In genomic region chr5:52138134-52138533, GRCm38 (mm10) we compare ENCODE assay signal across 13 mouse cellular contexts. TPM values are rescaled to one million over a fixed set of nuclear protein-coding genes. Genes with fewer than 3 reads are reported as not detected.
DNase-seq lines count a peak whose midpoint lies in the region; ATAC-seq and TF ChIP-seq lines count a peak whose summit lies in the region.
"Had no signal": no experiment of that assay in that cellular context is flagged by ENCODE, and none has a peak within 500 bp of the region (broad histone marks: within the 10 kb centered on the region; RNA-seq: fewer than 3 reads in every experiment).

No protein-coding gene starts in this region.

- no peaks in the 10 kb centered on the region for H3K79me2 ChIP-seq in CH12.LX (replicated peaks; ENCODE audit: control insufficient read depth, extremely low read depth, insufficient read depth, poor library complexity, severe bottlenecking)

- TF ChIP-seq EP300 in CH12.LX (IDR thresholded peaks at IDR 0.05; ENCODE audit: low read length) = no peak

- WGBS in forebrain, embryonic 16.5 days = 94% methylated on average over 11 of the region's 11 CpGs

- H3K27me3 ChIP-seq in CH12.LX (replicated peaks) = no peaks in the 10 kb centered on the region
- no peaks in the 10 kb centered on the region for H3K27me3 ChIP-seq in splenic B cell, adult 2 months (ENCODE audit: control insufficient read depth, insufficient read depth, low read length, poor library complexity, severe bottlenecking)
- no peaks in the 10 kb centered on the region for H3K27me3 ChIP-seq in forebrain, embryonic 16.5 days (replicated peaks; ENCODE audit: control insufficient read depth, insufficient read depth, low read length)
- H3K27me3 ChIP-seq: forebrain, embryonic 12.5 days had no signal

- DNase-seq in kidney, adult 9 months = peak; percentile 11
- DNase-seq in kidney, postnatal 10 days = no peak
- DNase-seq in CH12.LX (ENCODE audit: extremely low read depth) (peak; percentile 41), MN1 (ENCODE audit: low spot score) (no peak)
- peak; percentile 53 for DNase-seq in splenic B cell, adult 2 months (ENCODE audit: low read depth, low spot score)
- DNase-seq: cerebellum, postnatal 25 days; gastrocnemius, postnatal 36 days had no signal

- no peak overlapping the region for H3K4me3 ChIP-seq in CH12.LX (replicated peaks in 1 of 3; ENCODE audit: low read depth in 2 of 3, low read length in 2 of 3, poor library complexity in 1 of 3)
- H3K4me3 ChIP-seq in forebrain, embryonic 16.5 days (replicated peaks; ENCODE audit: low read length) = no peak overlapping the region
- H3K4me3 ChIP-seq: forebrain, embryonic 12.5 days had no signal

- TF ChIP-seq CTCF in CH12.LX (conservative IDR thresholded peaks at IDR 0.05 in 1 of 2, IDR thresholded peaks at IDR 0.05 in 1 of 2; ENCODE audit: low read depth in 2 of 2, low read length in 2 of 2) = no peak

- H3K9me3 ChIP-seq in CH12.LX (replicated peaks; ENCODE audit: low read length) = no peaks in the 10 kb centered on the region
- H3K9me3 ChIP-seq in forebrain, embryonic 16.5 days (ENCODE audit: control insufficient read depth, low read length) = no peaks in the 10 kb centered on the region
- H3K9me3 ChIP-seq: forebrain, embryonic 12.5 days had no signal

- H3K27ac ChIP-seq in CH12.LX (ENCODE audit: insufficient read depth, low read depth) = no peak overlapping the region
- no peak overlapping the region for H3K27ac ChIP-seq in forebrain, embryonic 16.5 days (ENCODE audit: low read length)
- H3K27ac ChIP-seq: forebrain, embryonic 12.5 days; macrophage had no signal

- H3K4me2 ChIP-seq in CH12.LX (ENCODE audit: insufficient read depth, low read depth, poor library complexity, severe bottlenecking) = no peak overlapping the region
- no peak overlapping the region for H3K4me2 ChIP-seq in forebrain, embryonic 16.5 days (ENCODE audit: low read length)
- H3K4me2 ChIP-seq: forebrain, embryonic 12.5 days had no signal

- no peak overlapping the region for H3K9ac ChIP-seq in CH12.LX (ENCODE audit: insufficient read depth, low read depth)
- no peak overlapping the region for H3K9ac ChIP-seq in forebrain, embryonic 16.5 days (replicated peaks; ENCODE audit: low read depth, low read length)
- H3K9ac ChIP-seq: forebrain, embryonic 12.5 days had no signal

- dilution Hi-C loops in CH12.LX (cut with MboI; ENCODE audit: extremely low pct_ligation_motif_present, extremely low pct_unique_long_range_greater_than_20kb, low sequenced_read_pairs) = no loop called here

- H3K36me3 ChIP-seq in CH12.LX (replicated peaks in 1 of 2; ENCODE audit: control insufficient read depth in 1 of 2, insufficient read depth in 1 of 2, low read length in 1 of 2) = peaks cover 15 to 65% of the 10 kb centered on the region in 2 experiments
- no peaks in the 10 kb centered on the region for H3K36me3 ChIP-seq in splenic B cell, adult 2 months (ENCODE audit: control insufficient read depth, insufficient read depth, low read length, poor library complexity, severe bottlenecking)
- H3K36me3 ChIP-seq in forebrain, embryonic 16.5 days (ENCODE audit: control insufficient read depth, insufficient read depth) = no peaks in the 10 kb centered on the region

- H3K4me1 ChIP-seq in CH12.LX (ENCODE audit: control insufficient read depth in 1 of 2, insufficient read depth in 2 of 2) = peaks cover 3 to 39% of the 10 kb centered on the region in 2 experiments; a peak in 3 of 4 replicates
- no peaks in the 10 kb centered on the region for H3K4me1 ChIP-seq in forebrain, embryonic 16.5 days (replicated peaks; ENCODE audit: control insufficient read depth, insufficient read depth, low read length)
- H3K4me1 ChIP-seq: forebrain, embryonic 12.5 days had no signal

- no peak for TF ChIP-seq RAD21 in CH12.LX (IDR thresholded peaks at IDR 0.05; ENCODE audit: low read depth, low read length)

- no peak for TF ChIP-seq POLR2A in CH12.LX (IDR thresholded peaks at IDR 0.05; ENCODE audit: low read depth, low read length)

- peak; percentile 45 to 48; a peak in 3 of 4 replicates for ATAC-seq in hematopoietic stem cell, adult 5-6 weeks (replicated peaks in 1 of 2; ENCODE audit: insufficient read depth in 1 of 2, low FRiP score in 2 of 2, low TSS enrichment in 1 of 2, low read depth in 1 of 2, poor library complexity in 2 of 2, severe bottlenecking in 2 of 2)
- no peak for ATAC-seq in activated CD4-positive, CD25-positive, alpha-beta regulatory T cell, adult 4 months
- no peak for ATAC-seq in forebrain, embryonic 16.5 days
- ATAC-seq: CD4-positive, CD25-positive, alpha-beta regulatory T cell, adult 4 months had no signal

- in situ Hi-C loops in CH12.LX (cut with MboI; ENCODE audit: low pct_ligation_motif_present, low pct_unique_long_range_greater_than_20kb, low sequenced_read_pairs) = no loop called here

TF ChIP-seq in CH12.LX, 34 proteins besides CTCF, POLR2A, EP300 and RAD21:
- TF ChIP-seq ZKSCAN1 (IDR thresholded peaks at IDR 0.05; ENCODE audit: borderline replicate concordance, low read depth, low read length) (no peak), TCF12 (IDR thresholded peaks at IDR 0.05; ENCODE audit: low read depth, low read length) (no peak), USF2 (conservative IDR thresholded peaks at IDR 0.05; ENCODE audit: low read depth, low read length) (no peak), HCFC1 (IDR thresholded peaks at IDR 0.05; ENCODE audit: low read depth, low read length) (no peak), SMC3 (IDR thresholded peaks at IDR 0.05; ENCODE audit: low read depth, low read length) (no peak), MAFK (IDR thresholded peaks at IDR 0.05; ENCODE audit: insufficient replicate concordance, low read length) (no peak), TBP (conservative IDR thresholded peaks at IDR 0.05; ENCODE audit: low read depth, low read length) (no peak), ZMIZ1 (IDR thresholded peaks at IDR 0.05; ENCODE audit: low read depth, low read length) (no peak), MEF2A (IDR thresholded peaks at IDR 0.05; ENCODE audit: borderline replicate concordance, low read depth, low read length) (no peak), MAZ (IDR thresholded peaks at IDR 0.05; ENCODE audit: low read depth, low read length) (no peak), GABPA (IDR thresholded peaks at IDR 0.05; ENCODE audit: insufficient replicate concordance, low read depth, low read length) (no peak), USF1 (IDR thresholded peaks at IDR 0.05; ENCODE audit: low read depth, low read length) (no peak), ZC3H11A (IDR thresholded peaks at IDR 0.05; ENCODE audit: low read depth, low read length) (no peak), JUND (conservative IDR thresholded peaks at IDR 0.05; ENCODE audit: low read depth, low read length) (no peak), MAX (IDR thresholded peaks at IDR 0.05; ENCODE audit: low read length) (no peak), CHD2 (IDR thresholded peaks at IDR 0.05; ENCODE audit: low read length) (no peak), CHD1 (IDR thresholded peaks at IDR 0.05; ENCODE audit: low read depth, low read length) (no peak), NRF1 (IDR thresholded peaks at IDR 0.05; ENCODE audit: low read depth, low read length) (no peak)

RNA-seq across cellular contexts. Expression of gene Dhx15, which starts 52.2 kb away (rescaled TPM):
- total RNA-seq in CH12.LX (2012; rRNA removed) = 101 and 136 TPM in 2 replicates
- 355 and 441 TPM in 2 replicates for total RNA-seq in CH12.LX (2014; rRNA removed)
- 259 and 287 TPM in 2 replicates for polyA plus RNA-seq in CH12.LX (2012; ENCODE audit: insufficient read length, low read depth)
- 389 and 402 TPM in 2 replicates for total RNA-seq in hematopoietic stem cell, adult 5-6 weeks (2017)
- polyA plus RNA-seq in activated CD4-positive, CD25-positive, alpha-beta regulatory T cell, adult 4 months (2017; shearing (Covaris generic)) = 100 to 1,000 TPM in 1 of 2 experiments, 10 to 100 TPM in 1; 87.2 to 103 TPM
- polyA plus RNA-seq in forebrain, embryonic 16.5 days (2015; fragmentation: Nextera tagmentation; extraction: Ambion mirVana) = 169 and 188 TPM in 2 replicates

Comparison
In these comparisons a context has a peak if more than half of its experiments do, and no peak if none do; other contexts are left out.
1. DNase-seq: peak in kidney, adult 9 months (single experiment), CH12.LX (single experiment) and splenic B cell, adult 2 months (single experiment); none in kidney, postnatal 10 days (single experiment) and MN1 (single experiment).
2. ATAC-seq: peak in hematopoietic stem cell, adult 5-6 weeks (2 of 2); none in activated CD4-positive, CD25-positive, alpha-beta regulatory T cell, adult 4 months (single experiment) and forebrain, embryonic 16.5 days (single experiment).